Mouse (Mus musculus) kidney, adult 9 months (tissue): Measurements from ENCODE around the gene Foxd2.

Source experiments
- DNase-seq: peaks from one replicate; pipeline ENCODE4 v3.0.0; 2022

The Foxd2 gene

DNA sequence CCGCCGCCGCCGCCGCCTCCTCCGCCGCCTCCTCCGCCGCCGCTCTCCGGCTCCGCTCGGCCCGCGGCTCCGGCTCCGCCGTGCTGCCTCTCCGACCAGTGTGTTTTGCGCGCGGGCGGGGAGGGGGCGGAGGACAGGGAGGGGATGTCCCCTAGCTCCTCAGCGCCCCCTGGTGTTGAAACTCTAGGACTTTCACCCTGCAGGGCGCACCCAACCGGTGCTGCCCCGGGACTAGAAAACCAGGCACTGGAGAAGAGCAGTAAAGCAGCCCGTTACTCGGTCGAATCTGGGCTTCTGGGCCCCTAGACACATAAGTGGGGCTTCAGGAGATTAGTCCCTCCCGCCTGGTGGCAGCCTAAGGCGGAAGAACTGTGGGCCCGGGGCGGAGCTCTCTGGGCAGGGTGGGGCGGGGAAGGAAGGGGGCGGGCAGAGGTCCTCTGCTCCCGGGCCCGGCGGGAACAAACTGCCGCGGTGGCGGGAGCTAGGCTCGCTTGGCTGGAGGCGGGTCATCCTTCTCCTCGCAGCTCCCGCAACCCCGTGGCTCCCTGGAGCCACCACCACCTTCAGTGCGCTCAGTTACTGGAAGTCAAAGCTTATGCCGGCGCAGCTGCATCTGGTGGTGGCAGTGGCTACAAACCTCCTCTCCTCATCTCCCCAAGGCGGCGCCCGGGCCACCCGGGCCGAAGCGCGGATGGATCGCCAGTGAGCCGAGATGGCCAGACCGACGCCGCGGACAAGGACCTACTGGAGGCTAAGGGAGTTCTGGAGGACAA is at the start of gene Foxd2:
TSS of gene Foxd2 (minus strand) at position 45 of the 773 bp plus-strand sequence.
- DNase-seq: peak; percentile 88

DNA sequence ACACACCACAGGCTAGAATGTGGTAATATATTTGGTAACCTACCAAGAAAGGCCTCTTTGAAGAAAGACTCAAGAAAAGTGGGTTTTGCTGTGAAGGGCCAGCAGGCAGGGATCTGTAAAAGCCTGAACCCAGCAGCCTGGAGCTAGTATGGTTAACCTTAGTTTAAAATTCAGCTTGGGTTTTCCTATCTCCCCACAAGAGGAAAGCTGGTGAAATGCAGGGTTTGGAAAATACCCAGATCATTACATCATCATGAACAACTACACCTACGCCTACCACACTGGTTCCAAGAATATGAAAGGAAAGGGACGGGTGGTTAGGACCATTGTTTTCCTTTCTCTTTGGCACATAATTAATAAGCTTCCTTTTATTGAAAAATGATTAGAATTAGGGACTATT is 49.6 kb upstream of the Foxd2 start:
- no peak for DNase-seq

- peak; percentile 27 for DNase-seq
Observed at GRCm38 (mm10) chr4:114957403-114957802, 48.7 kb upstream of the Foxd2 start.

DNA sequence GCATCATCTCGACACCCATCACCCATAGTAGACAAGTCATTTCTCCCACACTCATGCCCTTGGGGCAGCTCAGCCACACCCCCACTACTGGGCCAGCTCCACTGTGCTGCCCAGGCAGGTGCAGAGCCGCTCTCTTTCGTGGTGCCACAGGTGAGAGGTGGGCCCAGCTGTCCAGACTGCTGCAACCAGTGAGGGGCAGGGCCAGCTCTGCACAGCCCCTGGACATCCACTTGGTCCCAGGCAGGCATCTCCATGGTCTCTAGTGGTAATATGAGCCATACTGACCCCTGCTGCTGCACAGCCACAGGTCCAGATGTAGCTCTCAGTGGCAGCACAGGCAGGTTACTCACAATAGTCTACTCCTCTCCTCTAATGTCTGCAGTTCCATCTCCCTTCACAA is 44.5 kb upstream of the Foxd2 start:
- DNase-seq: no peak

GRCm38 (mm10) chr4:114947852-114948481 is 39.3 kb upstream of the Foxd2 start:
- no peak for DNase-seq

- peak; percentile 83 for DNase-seq
Observed at GRCm38 (mm10) chr4:114947395-114947794, 38.7 kb upstream of the Foxd2 start.

- no peak for DNase-seq
Observed at GRCm38 (mm10) chr4:114946416-114946815, 37.7 kb upstream of the Foxd2 start.

- no peak for DNase-seq
Observed at GRCm38 (mm10) chr4:114945021-114945420, 36.3 kb upstream of the Foxd2 start.

GRCm38 (mm10) chr4:114942583-114942982 is 33.9 kb upstream of the Foxd2 start:
- no peak for DNase-seq

GRCm38 (mm10) chr4:114942112-114942511 is 33.4 kb upstream of the Foxd2 start:
- no peak for DNase-seq

- no peak for DNase-seq
Observed at GRCm38 (mm10) chr4:114941311-114941710, 32.6 kb upstream of the Foxd2 start.

DNA sequence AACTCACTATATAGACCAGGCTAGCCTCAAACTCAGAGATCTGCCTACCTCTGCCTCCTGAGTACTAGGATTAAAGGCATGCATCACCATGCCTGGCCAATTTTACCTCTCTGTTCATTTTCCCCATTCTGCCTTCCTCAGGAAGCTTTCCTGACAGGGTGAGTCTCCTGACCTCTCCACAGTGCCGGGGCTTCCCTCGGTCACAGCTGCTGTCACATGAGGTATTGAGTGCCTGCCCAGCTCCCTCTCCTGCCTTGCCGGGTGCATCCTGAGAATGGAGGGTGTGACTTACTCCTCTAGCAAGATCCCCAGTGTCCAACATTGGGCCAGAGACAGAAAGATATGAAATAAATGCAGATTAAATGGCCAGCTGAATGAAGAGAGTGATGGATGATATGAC is 29.6 kb upstream of the Foxd2 start:
- no peak for DNase-seq

GRCm38 (mm10) chr4:114937459-114938047 is 28.9 kb upstream of the Foxd2 start:
- DNase-seq: no peak

DNA sequence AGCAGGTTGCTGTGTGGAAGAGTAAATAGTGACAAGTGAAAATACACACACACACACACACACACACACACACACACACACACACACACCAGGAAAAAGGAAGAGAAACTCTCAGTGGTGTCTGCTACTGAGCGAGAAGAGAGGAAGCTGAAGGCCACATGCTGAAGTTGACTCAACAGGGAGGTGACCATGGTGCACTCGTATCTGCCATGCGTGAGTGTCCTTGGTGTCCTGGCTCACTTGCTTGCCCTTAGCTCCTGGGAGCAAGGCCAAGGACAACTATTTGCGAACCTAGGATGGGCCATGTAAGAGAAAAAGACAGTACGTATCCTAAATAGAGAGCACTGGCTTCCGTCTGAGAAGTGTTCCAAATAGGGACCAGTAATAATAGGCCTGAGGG is 25.5 kb upstream of the Foxd2 start:
- no peak for DNase-seq

GRCm38 (mm10) chr4:114932747-114933146 is 24.1 kb upstream of the Foxd2 start:
- no peak for DNase-seq

- DNase-seq: no peak
Observed at GRCm38 (mm10) chr4:114929155-114929554, 20.5 kb upstream of the Foxd2 start.

DNA sequence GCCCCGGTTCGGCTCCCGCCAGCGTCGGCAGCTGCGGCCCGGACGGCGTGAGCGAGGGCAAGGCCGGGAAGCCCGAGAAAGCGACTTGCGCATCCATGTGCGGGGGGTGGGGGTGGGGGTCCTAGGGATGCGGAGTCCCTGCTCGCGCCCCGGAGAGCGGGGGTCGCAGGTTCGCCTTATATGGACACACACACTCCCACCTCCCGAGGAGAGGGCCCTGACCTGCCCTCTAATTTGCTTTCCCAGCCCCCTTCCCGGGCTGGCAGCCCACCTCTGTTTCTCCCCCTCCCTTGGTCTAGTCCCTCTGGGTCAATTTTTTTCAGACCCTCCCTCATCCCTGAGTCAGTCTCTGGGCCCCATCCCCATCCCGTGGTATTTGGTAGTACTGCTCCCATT is 17.2 kb upstream of the Foxd2 start, which contains the start of gene Foxe3:
TSS of gene Foxe3 (minus strand) at position 97 of the 396 bp plus-strand sequence.
- DNase-seq: no peak

- DNase-seq: no peak
Observed at GRCm38 (mm10) chr4:114924971-114925916, 16.6 kb upstream of the Foxd2 start.

GRCm38 (mm10) chr4:114917091-114917490 is 8.4 kb upstream of the Foxd2 start:
- peak; percentile 63 for DNase-seq

DNA sequence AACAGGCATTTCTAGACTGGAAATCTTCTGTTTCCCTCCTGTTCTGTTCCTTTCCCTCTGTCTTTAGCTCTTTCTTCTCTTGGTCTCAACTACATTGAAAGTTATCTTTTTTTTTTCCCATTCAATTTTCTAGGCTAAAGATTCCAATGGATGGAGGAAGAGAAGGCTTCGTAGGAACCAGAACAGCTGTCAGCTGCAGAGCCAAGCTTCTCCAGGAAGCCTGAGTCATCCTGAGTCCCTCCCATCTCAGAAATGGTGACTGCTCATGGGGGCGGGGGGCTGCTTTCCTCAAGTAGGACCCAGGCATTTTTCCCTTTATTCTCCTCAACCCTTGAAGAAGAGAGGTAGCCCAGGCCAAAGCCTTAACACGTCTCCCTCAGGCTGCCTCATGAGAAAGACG is 7.4 kb upstream of the Foxd2 start:
- DNase-seq: no peak

DNA sequence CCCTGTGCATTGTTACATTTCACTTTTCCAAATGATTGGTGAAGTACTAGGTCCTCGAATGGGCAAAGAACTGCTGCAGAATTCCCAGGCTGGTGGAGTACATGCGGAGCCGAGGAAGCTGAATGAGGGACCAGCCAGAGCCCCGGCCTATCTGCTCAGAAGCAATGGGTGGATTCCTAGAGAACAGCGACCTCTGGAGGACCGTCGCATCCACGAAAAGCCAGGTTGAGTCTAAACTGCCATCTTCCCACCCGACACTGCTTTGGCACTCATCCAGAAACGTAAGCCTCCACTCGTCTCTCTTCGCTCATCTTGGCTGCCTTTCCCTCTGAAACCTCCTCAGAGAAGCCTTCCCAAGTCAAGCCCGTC is 4.9 kb upstream of the Foxd2 start:
- DNase-seq: peak; percentile 45

GRCm38 (mm10) chr4:114912705-114913593 is 4.3 kb upstream of the Foxd2 start:
- DNase-seq: no peak
